Mouse (Mus musculus): ENCODE data around the gene Sstr5. TPM values are rescaled to one million over a fixed set of nuclear protein-coding genes. Genes with fewer than 3 reads are reported as not detected.

The Sstr5 gene
- polyA plus RNA-seq, 1 experiment from 2014 or later = not detected

GRCm38 (mm10) chr17:25445074-25445473 is 52.0 kb downstream of the Sstr5 start:
- WGBS = 82% methylated on average over 4 of the region's 4 CpGs
- DNase-seq (ENCODE audit: extremely low spot score, low spot score) = no peak
- Histone ChIP-seq H3K4me1 (peaks cover 6% of the 10 kb centered on the region; the same call in 1 of the 2 replicates), H3K27ac (no peak overlapping the region), H3K4me3 (no peak overlapping the region), H3K9me3 (no peaks in the 10 kb centered on the region), H3K36me3 (replicated peaks) (no peaks in the 10 kb centered on the region), H3K27me3 (ENCODE audit: poor library complexity, severe bottlenecking) (peaks cover 2% of the 10 kb centered on the region; the same call in 1 of the 2 replicates)

GRCm38 (mm10) chr17:25442889-25443288 is 54.2 kb downstream of the Sstr5 start:
- no peaks in the 10 kb centered on the region; the same call in 1 of the 2 replicates for H3K27me3 ChIP-seq (ENCODE audit: poor library complexity, severe bottlenecking)
- H3K4me1 ChIP-seq = peaks cover 4% of the 10 kb centered on the region; the same call in 1 of the 2 replicates
- no peak overlapping the region for H3K27ac ChIP-seq
- H3K9me3 ChIP-seq = no peaks in the 10 kb centered on the region
- no peak for DNase-seq (ENCODE audit: extremely low spot score, low spot score)
- no peak overlapping the region for H3K4me3 ChIP-seq
- H3K36me3 ChIP-seq (replicated peaks) = no peaks in the 10 kb centered on the region
- 82% methylated on average over 3 of the region's 3 CpGs for WGBS

GRCm38 (mm10) chr17:25441417-25441816 is 55.7 kb downstream of the Sstr5 start:
- Histone ChIP-seq H3K27me3 (ENCODE audit: poor library complexity, severe bottlenecking) (peaks cover 6% of the 10 kb centered on the region), H3K4me3 (no peak overlapping the region), H3K36me3 (replicated peaks) (no peaks in the 10 kb centered on the region), H3K4me1 (peaks cover 3% of the 10 kb centered on the region; the same call in 1 of the 2 replicates), H3K27ac (no peak overlapping the region), H3K9me3 (no peaks in the 10 kb centered on the region)
- WGBS = 88% methylated on average over 6 of the region's 6 CpGs
- no peak for DNase-seq (ENCODE audit: extremely low spot score, low spot score)

Other genes starting within 250 kb of the Sstr5 start
- gene Baiap3, start 240.9 kb downstream of the Sstr5 start, polyA plus RNA-seq (2016; fragmentation: Nextera tagmentation; extraction: Ambion mirVana) = 0.53 and 0.59 TPM in 2 replicates
- gene Ube2i, start 222.7 kb downstream of the Sstr5 start, polyA plus RNA-seq (2016; fragmentation: Nextera tagmentation; extraction: Ambion mirVana) = 919 and 925 TPM in 2 replicates
- gene Prss34, start 198.9 kb downstream of the Sstr5 start, polyA plus RNA-seq (2016; fragmentation: Nextera tagmentation; extraction: Ambion mirVana) = not detected in 2 replicates
- not detected in 2 replicates for gene Prss28, start 188.6 kb downstream of the Sstr5 start, polyA plus RNA-seq (2016; fragmentation: Nextera tagmentation; extraction: Ambion mirVana)
- not detected in 2 replicates for gene Prss29, start 178.6 kb downstream of the Sstr5 start, polyA plus RNA-seq (2016; fragmentation: Nextera tagmentation; extraction: Ambion mirVana)
- gene Tpsab1, start 151.7 kb downstream of the Sstr5 start, polyA plus RNA-seq (2016; fragmentation: Nextera tagmentation; extraction: Ambion mirVana) = not detected in 2 replicates
- gene Tpsb2, start 131.0 kb downstream of the Sstr5 start, polyA plus RNA-seq (2016; fragmentation: Nextera tagmentation; extraction: Ambion mirVana) = not detected in 2 replicates
- not detected in 2 replicates for gene Tpsg1, start 128.0 kb downstream of the Sstr5 start, polyA plus RNA-seq (2016; fragmentation: Nextera tagmentation; extraction: Ambion mirVana)
- gene Cacna1h, start 63.5 kb downstream of the Sstr5 start, polyA plus RNA-seq (2016; fragmentation: Nextera tagmentation; extraction: Ambion mirVana) = 1.7 and 2.2 TPM in 2 replicates
- gene Tekt4, start 42.7 kb downstream of the Sstr5 start, polyA plus RNA-seq (2016; fragmentation: Nextera tagmentation; extraction: Ambion mirVana) = 0.18 TPM in 1 of 2 replicates, not detected in the other
- gene Sox8, start 73.4 kb upstream of the Sstr5 start, polyA plus RNA-seq (2016; fragmentation: Nextera tagmentation; extraction: Ambion mirVana) = 10.9 and 12.1 TPM in 2 replicates
- 22.0 and 24.0 TPM in 2 replicates for gene Lmf1, start 81.8 kb upstream of the Sstr5 start, polyA plus RNA-seq (2016; fragmentation: Nextera tagmentation; extraction: Ambion mirVana)
- 0.57 and 0.59 TPM in 2 replicates for gene Gng13, start 219.9 kb upstream of the Sstr5 start, polyA plus RNA-seq (2016; fragmentation: Nextera tagmentation; extraction: Ambion mirVana)
- 64.0 and 74.5 TPM in 2 replicates for gene Chtf18, start 230.1 kb upstream of the Sstr5 start, polyA plus RNA-seq (2016; fragmentation: Nextera tagmentation; extraction: Ambion mirVana)
- 22.0 and 24.2 TPM in 2 replicates for gene Rpusd1, start 230.4 kb upstream of the Sstr5 start, polyA plus RNA-seq (2016; fragmentation: Nextera tagmentation; extraction: Ambion mirVana)
- gene Mslnl, start 238.8 kb upstream of the Sstr5 start, polyA plus RNA-seq (2016; fragmentation: Nextera tagmentation; extraction: Ambion mirVana) = not detected in 2 replicates

All from forebrain, embryonic 10.5 days (tissue).